Mouse (Mus musculus): ENCODE measurements at regions not wholly inside any gene's neighbourhood (a gene's known extent, or its start where the extent isn't known, plus 50 kb on each side); places are given as distances from the start of the nearest gene placed in this dataset.

- no peak for TF ChIP-seq CTCF (conservative IDR thresholded peaks at IDR 0.05 in 1 of 2, IDR thresholded peaks at IDR 0.05 in 1 of 2; ENCODE audit: low read depth in 2 of 2, low read length in 2 of 2)
- no peak for TF ChIP-seq TBP (conservative IDR thresholded peaks at IDR 0.05; ENCODE audit: low read depth, low read length)
- no peak for TF ChIP-seq NELFE (IDR thresholded peaks at IDR 0.05; ENCODE audit: low read depth, low read length)
- TF ChIP-seq EP300 (IDR thresholded peaks at IDR 0.05; ENCODE audit: low read length): no peak
- no peak for TF ChIP-seq E2F4 (IDR thresholded peaks at IDR 0.05; ENCODE audit: insufficient replicate concordance, low read depth, low read length)
- TF ChIP-seq POLR2A (IDR thresholded peaks at IDR 0.05; ENCODE audit: low read depth, low read length): no peak
- TF ChIP-seq IRF4 (IDR thresholded peaks at IDR 0.05; ENCODE audit: low read depth, low read length): no peak
- no peak for TF ChIP-seq ZNF384 (IDR thresholded peaks at IDR 0.05; ENCODE audit: low read depth, low read length)
- no peak for TF ChIP-seq JUND (conservative IDR thresholded peaks at IDR 0.05; ENCODE audit: low read depth, low read length)
- no peak for TF ChIP-seq MAZ (IDR thresholded peaks at IDR 0.05; ENCODE audit: low read depth, low read length)
- TF ChIP-seq MEF2A (IDR thresholded peaks at IDR 0.05; ENCODE audit: borderline replicate concordance, low read depth, low read length): no peak
- TF ChIP-seq ZKSCAN1 (IDR thresholded peaks at IDR 0.05; ENCODE audit: borderline replicate concordance, low read depth, low read length): no peak
- no peak for TF ChIP-seq MAFK (IDR thresholded peaks at IDR 0.05; ENCODE audit: insufficient replicate concordance, low read length)
- TF ChIP-seq BHLHE40 (IDR thresholded peaks at IDR 0.05; ENCODE audit: low read depth, low read length): no peak
Observed at GRCm38 (mm10) chr12:45686765-45687164, 612.3 kb upstream of the Stxbp6 start.

All from CH12.LX (cell line).